Mouse (Mus musculus) brain, embryonic 14.5 days (tissue): ENCODE measurements around the gene Apoc4.

Experiments used
- CTCF ChIP-seq: fragments of 200-500 bp; IDR thresholded peaks from 2 replicates; pipeline ENCODE4 v1.5.1; 2012; ENCODE audit warnings: inconsistent platforms, mild to moderate bottlenecking, moderate library complexity, borderline replicate concordance; ENCODE audit not compliant: insufficient read depth, insufficient read length; ENCODE audit errors: extremely low read depth
- POLR2A ChIP-seq: fragments of 200-500 bp; IDR thresholded peaks from 2 replicates; pipeline ENCODE4 v1.6.1; 2012; ENCODE audit warnings: mild to moderate bottlenecking, inconsistent platforms, borderline replicate concordance; ENCODE audit not compliant: poor library complexity, insufficient read depth, insufficient read length, severe bottlenecking; ENCODE audit errors: extremely low read depth

- no peak for TF ChIP-seq CTCF
- TF ChIP-seq POLR2A = no peak
These were observed 4.1 kb upstream of the Apoc4 start for GRCm38 (mm10) chr7:19685374-19685773.
